Mouse (Mus musculus) MEL (cell line): ENCODE results near the gene Glmn. TPM values are rescaled to one million over a fixed set of nuclear protein-coding genes. Genes with fewer than 3 reads are reported as not detected.

Experiments used
- DNase-seq: peaks from one replicate; pipeline ENCODE4 v3.0.0; 2011; ENCODE audit warnings: low read depth, low spot score
- H3K27ac ChIP-seq: 2 replicates; pipeline ENCODE4 v1.5.1; 2012; ENCODE audit warnings: low read depth, mild to moderate bottlenecking, control low read depth, low read length, moderate library complexity; ENCODE audit not compliant: control insufficient read depth
- H3K27me3 ChIP-seq, 2 experiments: fragments of 150-350 bp in 1 of 2; sonication (generic) in 1 of 2; 2 replicates each; pipeline ENCODE4 v1.6.1; 2012; ENCODE audit warnings: low read length in 2 of 2, mild to moderate bottlenecking in 2 of 2, improper control_type of control experiment in 1 of 2, moderate library complexity in 1 of 2; ENCODE audit not compliant: insufficient read depth in 2 of 2, control insufficient read depth in 1 of 2
- H3K36me3 ChIP-seq, 2 experiments: 2 replicates each; pipeline ENCODE4 v1.6.1; 2012 to 2014; ENCODE audit warnings: low read length in 2 of 2, improper control_type of control experiment in 1 of 2, inconsistent platforms in 1 of 2, mild to moderate bottlenecking in 1 of 2; ENCODE audit not compliant: insufficient read depth in 2 of 2, control insufficient read depth in 1 of 2
- H3K4me1 ChIP-seq, 2 experiments: fragments of 150-350 bp in 1 of 2; sonication (generic) in 1 of 2; 2 replicates each; pipeline ENCODE4 v1.6.1; 2012; ENCODE audit warnings: low read length in 2 of 2, improper control_type of control experiment in 1 of 2, mild to moderate bottlenecking in 1 of 2; ENCODE audit not compliant: insufficient read depth in 2 of 2, control insufficient read depth in 1 of 2
- H3K4me3 ChIP-seq, 2 experiments: fragments of 150-350 bp in 1 of 2; sonication (generic) in 1 of 2; 2 replicates each; pipeline ENCODE4 v1.5.1; 2012; ENCODE audit warnings: low read depth in 2 of 2, low read length in 2 of 2, mild to moderate bottlenecking in 2 of 2, moderate library complexity in 2 of 2, control low read depth in 1 of 2, improper control_type of control experiment in 1 of 2; ENCODE audit not compliant: control insufficient read depth in 1 of 2, insufficient read depth in 1 of 2
- H3K79me2 ChIP-seq: 2 replicates; pipeline ENCODE4 v1.6.1; 2012; ENCODE audit warnings: mild to moderate bottlenecking, low read length, moderate library complexity; ENCODE audit not compliant: control insufficient read depth, poor library complexity, insufficient read depth
- H3K9ac ChIP-seq: 2 replicates; pipeline ENCODE4 v1.6.1; 2012; ENCODE audit warnings: low read depth, mild to moderate bottlenecking, control low read depth, low read length, moderate library complexity; ENCODE audit not compliant: control insufficient read depth, poor library complexity, severe bottlenecking
- H3K9me3 ChIP-seq: fragments of 150-350 bp; sonication (generic); replicated peaks from 2 replicates; pipeline ENCODE4 v1.6.1; 2012; ENCODE audit warnings: mild to moderate bottlenecking, low read length, improper control_type of control experiment, moderate library complexity; ENCODE audit not compliant: insufficient read depth
- CHD1 ChIP-seq: IDR thresholded peaks from 2 replicates; pipeline ENCODE4 v1.6.1; 2012; ENCODE audit warnings: low read depth, mild to moderate bottlenecking, inconsistent platforms, low read length, improper control_type of control experiment
- ELF1 ChIP-seq: IDR thresholded peaks from 2 replicates; pipeline ENCODE4 v1.6.1; 2014; ENCODE audit warnings: low read depth, mild to moderate bottlenecking, inconsistent platforms, low read length, improper control_type of control experiment, moderate library complexity
- EP300 ChIP-seq, 2 experiments: IDR thresholded peaks; 2 replicates each; pipeline ENCODE4 v1.6.1; 2011; ENCODE audit warnings: improper control_type of control experiment in 2 of 2, low read length in 2 of 2, low read depth in 1 of 2, mild to moderate bottlenecking in 1 of 2
- ETS1 ChIP-seq: IDR thresholded peaks from 2 replicates; pipeline ENCODE4 v1.6.1; 2012; ENCODE audit warnings: low read depth, mild to moderate bottlenecking, inconsistent platforms, low read length, improper control_type of control experiment, moderate library complexity
- GATA1 ChIP-seq: IDR thresholded peaks from 2 replicates; pipeline ENCODE4 v1.6.1; 2011; ENCODE audit warnings: low read depth, low read length, improper control_type of control experiment
- JUND ChIP-seq: IDR thresholded peaks from 2 replicates; pipeline ENCODE4 v1.6.1; 2011; ENCODE audit warnings: low read depth, mild to moderate bottlenecking, improper control_type of control experiment, low read length
- KAT2A ChIP-seq: conservative IDR thresholded peaks from 2 replicates; pipeline ENCODE4 v1.6.1; 2012; ENCODE audit warnings: low read depth, low read length, improper control_type of control experiment, inconsistent platforms
- MAX ChIP-seq: IDR thresholded peaks from 2 replicates; pipeline ENCODE4 v1.6.1; 2011; ENCODE audit warnings: low read length, improper control_type of control experiment
- MAZ ChIP-seq: IDR thresholded peaks from 2 replicates; pipeline ENCODE4 v1.6.1; 2012; ENCODE audit warnings: low read depth, mild to moderate bottlenecking, inconsistent platforms, low read length, improper control_type of control experiment
- MEF2A ChIP-seq: IDR thresholded peaks from 2 replicates; pipeline ENCODE4 v1.6.1; 2014; ENCODE audit warnings: low read depth, mild to moderate bottlenecking, inconsistent platforms, low read length, improper control_type of control experiment; ENCODE audit not compliant: poor library complexity, insufficient replicate concordance, severe bottlenecking; ENCODE audit errors: extremely low read depth
- MYC ChIP-seq: IDR thresholded peaks from 2 replicates; pipeline ENCODE4 v1.6.1; 2011; ENCODE audit warnings: low read depth, mild to moderate bottlenecking, low read length, improper control_type of control experiment, moderate library complexity
- NRF1 ChIP-seq: IDR thresholded peaks from 2 replicates; pipeline ENCODE4 v1.6.1; 2014; ENCODE audit warnings: low read depth, mild to moderate bottlenecking, inconsistent platforms, low read length, improper control_type of control experiment, moderate library complexity; ENCODE audit not compliant: poor library complexity, insufficient read depth, severe bottlenecking
- POLR2AphosphoS5 ChIP-seq: IDR thresholded peaks from 2 replicates; pipeline ENCODE4 v1.6.1; 2012; ENCODE audit warnings: low read depth, borderline replicate concordance, mild to moderate bottlenecking, inconsistent platforms, low read length, moderate library complexity, mixed read lengths
- RCOR1 ChIP-seq: IDR thresholded peaks from 2 replicates; pipeline ENCODE4 v1.6.1; 2012; ENCODE audit warnings: low read depth, mild to moderate bottlenecking, inconsistent platforms, low read length, improper control_type of control experiment
- SIN3A ChIP-seq: IDR thresholded peaks from 2 replicates; pipeline ENCODE4 v1.6.1; 2012; ENCODE audit warnings: low read length, improper control_type of control experiment, inconsistent platforms
- SMC3 ChIP-seq: IDR thresholded peaks from 2 replicates; pipeline ENCODE4 v1.6.1; 2011; ENCODE audit warnings: low read depth, low read length, improper control_type of control experiment
- TAL1 ChIP-seq: IDR thresholded peaks from 2 replicates; pipeline ENCODE4 v1.6.1; 2012; ENCODE audit warnings: mild to moderate bottlenecking, inconsistent platforms, low read length, moderate library complexity, mixed read lengths
- TCF12 ChIP-seq: IDR thresholded peaks from 2 replicates; pipeline ENCODE4 v1.6.1; 2014; ENCODE audit warnings: low read depth, mild to moderate bottlenecking, inconsistent platforms, low read length, improper control_type of control experiment, moderate library complexity
- USF1 ChIP-seq: IDR thresholded peaks from 2 replicates; pipeline ENCODE4 v1.6.1; 2014; ENCODE audit warnings: low read depth, mild to moderate bottlenecking, inconsistent platforms, low read length, improper control_type of control experiment, moderate library complexity
- ZKSCAN1 ChIP-seq: IDR thresholded peaks from 2 replicates; pipeline ENCODE4 v1.6.1; 2012; ENCODE audit warnings: low read depth, mild to moderate bottlenecking, inconsistent platforms, low read length, improper control_type of control experiment, moderate library complexity
- ZNF384 ChIP-seq: IDR thresholded peaks from 2 replicates; pipeline ENCODE4 v1.6.1; 2012; ENCODE audit warnings: low read depth, mild to moderate bottlenecking, inconsistent platforms, low read length, improper control_type of control experiment
- polyA plus RNA-seq, 2 experiments: library from polyadenylated mRNA; stranded (reverse) in 1 of 2; unstranded in 1 of 2; fragments of >175 nt in 1 of 2; fragments of >200 nt in 1 of 2; gene quantifications; 2 replicates each; pipeline versions ENCODE4 v1.2.1 to v1.2.4; 2012; ENCODE audit warnings: low replicate concordance in 2 of 2, low read depth in 1 of 2; ENCODE audit not compliant: insufficient read length in 2 of 2, insufficient read depth in 1 of 2, missing spikeins in 1 of 2
- total RNA-seq: library from RNA; depleted of rRNA; stranded (reverse); fragments of 300-350 nt; gene quantifications from 2 replicates; pipeline ENCODE4 v1.2.3, GENCODE M21; 2012

Gene Glmn
- total and polyA plus RNA-seq, 3 experiments = 7.3 to 7.9 TPM; not detected in 1

DNA sequence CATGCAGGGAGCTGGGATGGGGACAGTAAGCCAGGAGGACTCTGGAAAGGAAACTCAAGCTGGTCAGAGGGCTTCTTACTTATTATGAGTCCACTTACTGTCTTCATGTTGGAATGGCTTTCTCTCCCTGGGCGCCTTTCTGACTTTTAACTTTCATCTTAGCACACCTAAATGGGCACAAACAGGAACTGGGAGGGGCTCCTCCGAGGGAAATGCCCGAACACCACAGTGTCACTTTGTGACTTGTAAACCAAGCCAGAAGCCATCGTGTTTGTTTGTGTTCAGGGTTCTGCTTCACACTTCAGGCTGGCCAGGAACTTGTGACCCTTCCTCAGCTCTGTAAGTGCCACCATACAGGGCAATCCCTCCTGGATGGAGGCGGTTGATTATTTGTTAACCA lies 43.4 kb downstream of the Glmn start:
- no peaks in the 10 kb centered on the region for H3K27me3 ChIP-seq
- no peak for DNase-seq
- no peak for TF ChIP-seq KAT2A
- TF ChIP-seq NRF1 = no peak
- no peak for TF ChIP-seq SMC3
- TF ChIP-seq ELF1 = no peak
- no peak for TF ChIP-seq TCF12
- no peak for TF ChIP-seq MAX
- no peak for TF ChIP-seq MAZ
- no peak for TF ChIP-seq RCOR1
- TF ChIP-seq MYC = no peak
- TF ChIP-seq POLR2AphosphoS5 = no peak
- H3K79me2 ChIP-seq = no peaks in the 10 kb centered on the region
- no peak overlapping the region for H3K9ac ChIP-seq
- no peaks in the 10 kb centered on the region for H3K9me3 ChIP-seq
- no peak overlapping the region for H3K4me3 ChIP-seq
- H3K27ac ChIP-seq = no peak overlapping the region
- no peaks in the 10 kb centered on the region; a peak in 1 of 4 replicates for H3K36me3 ChIP-seq
- no peaks in the 10 kb centered on the region for H3K4me1 ChIP-seq

GRCm38 (mm10) chr5:107548444-107548843 lies 49.2 kb downstream of the Glmn start:
- H3K9ac ChIP-seq = no peak overlapping the region
- H3K27me3 ChIP-seq = no peaks in the 10 kb centered on the region
- H3K9me3 ChIP-seq = no peaks in the 10 kb centered on the region
- DNase-seq = peak; percentile 18
- no peak overlapping the region for H3K27ac ChIP-seq
- H3K4me3 ChIP-seq = no peak overlapping the region
- peaks cover 6 to 9% of the 10 kb centered on the region in 2 experiments; a peak in 2 of 4 replicates for H3K4me1 ChIP-seq
- peaks cover 0 to 8% of the 10 kb centered on the region in 2 experiments; a peak in 3 of 4 replicates for H3K36me3 ChIP-seq
- H3K79me2 ChIP-seq = no peaks in the 10 kb centered on the region
- TF ChIP-seq ZNF384 (no peak), POLR2AphosphoS5 (no peak), SIN3A (peak; percentile 3; the same call in 1 of the 2 replicates)

DNA sequence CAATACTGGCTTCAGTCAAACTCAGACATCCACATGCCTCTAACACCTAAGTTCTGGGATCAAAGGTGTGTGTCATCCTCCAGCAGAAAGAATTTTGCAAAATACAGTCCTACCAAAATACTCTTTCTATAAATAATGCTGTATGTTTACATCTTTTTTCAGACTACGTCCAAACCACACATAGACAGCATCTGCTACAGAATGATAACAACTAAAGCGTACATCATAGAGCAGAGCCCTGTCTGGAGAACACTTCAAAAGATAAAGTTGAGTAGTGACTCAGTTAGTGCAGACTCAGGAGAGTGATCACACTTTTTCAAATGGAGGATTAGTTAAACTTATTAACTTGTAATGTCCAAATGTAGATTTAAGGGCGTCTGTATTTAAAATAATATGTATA lies 49.7 kb downstream of the Glmn start:
- no peak overlapping the region for H3K27ac ChIP-seq
- H3K9ac ChIP-seq = no peak overlapping the region
- DNase-seq = peak; percentile 54

More for the DNA sequence above, 49.7 kb downstream of the Glmn start:
- peaks cover 6 to 9% of the 10 kb centered on the region in 2 experiments; a peak in 2 of 4 replicates for H3K4me1 ChIP-seq
- TF ChIP-seq RCOR1 (no peak), USF1 (no peak), TCF12 (peak; percentile 87), SMC3 (no peak), TAL1 (peak; percentile 78), ETS1 (peak; percentile 77), MEF2A (peak; percentile 75; the same call in 1 of the 2 replicates), ZKSCAN1 (no peak), KAT2A (no peak), CHD1 (no peak), EP300 (IDR thresholded peaks at IDR 0.05; ENCODE audit: low read depth in 1 of 2, low read length in 2 of 2) (peak; percentile 65 to 74; a peak in 3 of 4 replicates), GATA1 (peak; percentile 70), JUND (no peak)
- TF ChIP-seq, all 39 proteins: peak for 6
- no peak overlapping the region for H3K4me3 ChIP-seq
- H3K9me3 ChIP-seq = no peaks in the 10 kb centered on the region
- no peaks in the 10 kb centered on the region for H3K79me2 ChIP-seq
- no peaks in the 10 kb centered on the region for H3K27me3 ChIP-seq
- H3K36me3 ChIP-seq = peaks cover 0 to 8% of the 10 kb centered on the region in 2 experiments; a peak in 3 of 4 replicates
